Mouse (Mus musculus) forebrain, embryonic 13.5 days (tissue): ENCODE results near the gene Map3k3. TPM values are rescaled to one million over a fixed set of nuclear protein-coding genes. Genes with fewer than 3 reads are reported as not detected.

Source experiments
- ATAC-seq: fragments of 200-750 bp; cut with Nextera tagmentation; 2 replicates; pipeline ENCODE4 v1.8.0; 2017
- H3K27ac ChIP-seq: fragments of 300-500 bp; sonication (generic); 2 replicates; pipeline ENCODE4 v1.5.1; 2015; ENCODE audit warnings: inconsistent platforms, mild to moderate bottlenecking, moderate library complexity
- H3K27me3 ChIP-seq: fragments of 300-500 bp; sonication (generic); 2 replicates; pipeline ENCODE4 v1.6.1; 2015; ENCODE audit warnings: mild to moderate bottlenecking, inconsistent platforms
- H3K36me3 ChIP-seq: fragments of 300-500 bp; sonication (generic); 2 replicates; pipeline ENCODE4 v1.6.1; 2015; ENCODE audit warnings: mild to moderate bottlenecking, inconsistent platforms; ENCODE audit not compliant: poor library complexity, severe bottlenecking
- H3K4me1 ChIP-seq: fragments of 300-500 bp; sonication (generic); 2 replicates; pipeline ENCODE4 v1.6.1; 2015; ENCODE audit warnings: inconsistent platforms
- H3K4me2 ChIP-seq: fragments of 300-500 bp; sonication (generic); 2 replicates; pipeline ENCODE4 v1.6.1; 2015; ENCODE audit warnings: inconsistent platforms, mild to moderate bottlenecking, moderate library complexity
- H3K4me3 ChIP-seq: fragments of 300-500 bp; sonication (generic); 2 replicates; pipeline ENCODE4 v1.5.1; 2015; ENCODE audit warnings: mild to moderate bottlenecking, inconsistent platforms
- H3K9ac ChIP-seq: fragments of 300-500 bp; sonication (generic); 2 replicates; pipeline ENCODE4 v1.6.1; 2015; ENCODE audit warnings: mild to moderate bottlenecking, inconsistent platforms
- H3K9me3 ChIP-seq: fragments of 300-500 bp; sonication (generic); replicated peaks from 2 replicates; pipeline ENCODE4 v1.6.1; 2016; ENCODE audit warnings: inconsistent platforms
- WGBS: fragments of 180-500 bp; shearing (Covaris S2); methylation state at CpG from one replicate; pipeline ENCODE4 v1.1.7; 2015; 5-methylcytosine and 5-hydroxymethylcytosine counted together
- polyA plus RNA-seq: library from polyadenylated mRNA; unstranded; fragments of >200 nt; fragmentation: Nextera tagmentation; extraction: Ambion mirVana; gene quantifications from 2 replicates; pipeline ENCODE4 v1.2.1, GENCODE M21; 2015

Map3k3 gene
- polyA plus RNA-seq, 1 experiment from 2014 or later, result 11.9 TPM

GRCm38 (mm10) chr11:106152132-106152531 is 67.7 kb downstream of the Map3k3 start:
- H3K27ac ChIP-seq, result no peak overlapping the region
- WGBS, result 82% methylated on average over 8 of the region's 8 CpGs
- H3K4me1 ChIP-seq, result peaks cover 4% of the 10 kb centered on the region; the same call in 1 of the 2 replicates
- H3K4me2 ChIP-seq, result no peak overlapping the region
- H3K27me3 ChIP-seq, result no peaks in the 10 kb centered on the region
- H3K4me3 ChIP-seq, result no peak overlapping the region
- H3K9ac ChIP-seq, result no peak overlapping the region
- H3K36me3 ChIP-seq, result peaks cover 98% of the 10 kb centered on the region
- no peak for ATAC-seq
- no peaks in the 10 kb centered on the region for H3K9me3 ChIP-seq

- Histone ChIP-seq H3K27me3 (no peaks in the 10 kb centered on the region), H3K36me3 (peaks cover 96% of the 10 kb centered on the region)
- 80% methylated on average over 5 of the region's 5 CpGs for WGBS
Observed at GRCm38 (mm10) chr11:106154091-106154490, 69.7 kb downstream of the Map3k3 start.

GRCm38 (mm10) chr11:106154770-106155169 is 70.4 kb downstream of the Map3k3 start:
- 70% methylated on average over 2 of the region's 2 CpGs for WGBS
- no peaks in the 10 kb centered on the region for H3K27me3 ChIP-seq
- H3K9me3 ChIP-seq, result no peaks in the 10 kb centered on the region
- peaks cover 26% of the 10 kb centered on the region for H3K4me1 ChIP-seq
- H3K9ac ChIP-seq, result no peak overlapping the region
- peaks cover 89% of the 10 kb centered on the region for H3K36me3 ChIP-seq
- no peak overlapping the region for H3K4me2 ChIP-seq
- no peak overlapping the region for H3K27ac ChIP-seq
- H3K4me3 ChIP-seq, result no peak overlapping the region
- ATAC-seq, result no peak

More at GRCm38 (mm10) chr11:106154091-106154490, 69.7 kb downstream of the Map3k3 start:
- Histone ChIP-seq H3K4me1 (peaks cover 23% of the 10 kb centered on the region), H3K9ac (no peak overlapping the region), H3K9me3 (no peaks in the 10 kb centered on the region), H3K4me3 (no peak overlapping the region), H3K4me2 (no peak overlapping the region), H3K27ac (no peak overlapping the region)
- no peak for ATAC-seq

- Histone ChIP-seq H3K9ac (no peak overlapping the region), H3K27ac (no peak overlapping the region; the same call in 1 of the 2 replicates)
Observed at GRCm38 (mm10) chr11:106155761-106156160, 71.3 kb downstream of the Map3k3 start.

GRCm38 (mm10) chr11:106156257-106156656 is 71.8 kb downstream of the Map3k3 start:
- Histone ChIP-seq H3K4me3 (no peak overlapping the region), H3K27me3 (no peaks in the 10 kb centered on the region), H3K4me1 (peaks cover 32% of the 10 kb centered on the region), H3K4me2 (no peak overlapping the region), H3K9ac (no peak overlapping the region), H3K27ac (0 out of 2 replicates have a peak overlapping the region, but pooled peaks have one; percentile 2), H3K9me3 (no peaks in the 10 kb centered on the region), H3K36me3 (peaks cover 74% of the 10 kb centered on the region)
- 89% methylated on average over 1 of the region's 1 CpGs for WGBS
- no peak for ATAC-seq

More at GRCm38 (mm10) chr11:106155761-106156160, 71.3 kb downstream of the Map3k3 start:
- Histone ChIP-seq H3K4me2 (no peak overlapping the region), H3K4me1 (peaks cover 27% of the 10 kb centered on the region), H3K9me3 (no peaks in the 10 kb centered on the region), H3K27me3 (no peaks in the 10 kb centered on the region), H3K36me3 (peaks cover 79% of the 10 kb centered on the region), H3K4me3 (no peak overlapping the region)
- 77% methylated on average over 3 of the region's 3 CpGs for WGBS
- no peak for ATAC-seq

GRCm38 (mm10) chr11:106157154-106157553 is 72.7 kb downstream of the Map3k3 start:
- WGBS, result 92% methylated on average over 7 of the region's 7 CpGs
- ATAC-seq, result no peak
- no peak overlapping the region for H3K4me2 ChIP-seq

GRCm38 (mm10) chr11:106158081-106158929 is 73.9 kb downstream of the Map3k3 start:
- Histone ChIP-seq H3K36me3 (peaks cover 61% of the 10 kb centered on the region), H3K4me2 (peak overlapping the region; percentile 97), H3K27me3 (no peaks in the 10 kb centered on the region), H3K9ac (peak overlapping the region; percentile 97), H3K9me3 (no peaks in the 10 kb centered on the region), H3K4me1 (peaks cover 38% of the 10 kb centered on the region), H3K4me3 (peak overlapping the region; percentile 85), H3K27ac (peak overlapping the region; percentile 99)
- ATAC-seq, result no peak
- WGBS, result 54% methylated on average over 14 of the region's 14 CpGs

More at GRCm38 (mm10) chr11:106157154-106157553, 72.7 kb downstream of the Map3k3 start:
- Histone ChIP-seq H3K4me3 (no peak overlapping the region), H3K27ac (0 out of 2 replicates have a peak overlapping the region, but pooled peaks have one; percentile 99), H3K9me3 (no peaks in the 10 kb centered on the region), H3K9ac (no peak overlapping the region), H3K4me1 (peaks cover 38% of the 10 kb centered on the region), H3K27me3 (no peaks in the 10 kb centered on the region), H3K36me3 (peaks cover 65% of the 10 kb centered on the region)

GRCm38 (mm10) chr11:106158930-106159215 is 74.5 kb downstream of the Map3k3 start:
- Histone ChIP-seq H3K27me3 (no peaks in the 10 kb centered on the region), H3K4me1 (peaks cover 38% of the 10 kb centered on the region), H3K27ac (peak overlapping the region; percentile 99), H3K9ac (peak overlapping the region; percentile 97), H3K9me3 (no peaks in the 10 kb centered on the region), H3K4me3 (peak overlapping the region; percentile 85), H3K36me3 (peaks cover 61% of the 10 kb centered on the region), H3K4me2 (peak overlapping the region; percentile 97)
- ATAC-seq, result 0 out of 2 replicates have a peak, but pooled peaks have one; percentile 3
- 36% methylated on average over 9 of the region's 9 CpGs for WGBS

- under 1% methylated on average over 25 of the region's 25 CpGs for WGBS
- Histone ChIP-seq H3K4me3 (peak overlapping the region; percentile 85), H3K4me2 (peak overlapping the region; percentile 97), H3K36me3 (peaks cover 61% of the 10 kb centered on the region), H3K27ac (peak overlapping the region; percentile 99), H3K9ac (peak overlapping the region; percentile 97), H3K9me3 (no peaks in the 10 kb centered on the region), H3K4me1 (peaks cover 38% of the 10 kb centered on the region), H3K27me3 (no peaks in the 10 kb centered on the region)
- peak; percentile 60 for ATAC-seq
Observed at GRCm38 (mm10) chr11:106159216-106159920, 75.0 kb downstream of the Map3k3 start.

- under 1% methylated on average over 66 of the region's 106 CpGs for WGBS
Observed at GRCm38 (mm10) chr11:106159921-106160840, 75.8 kb downstream of the Map3k3 start.

More at GRCm38 (mm10) chr11:106159921-106160840, 75.8 kb downstream of the Map3k3 start:
- H3K36me3 ChIP-seq, result peaks cover 61% of the 10 kb centered on the region
- H3K9me3 ChIP-seq, result no peaks in the 10 kb centered on the region
- H3K4me3 ChIP-seq, result peak overlapping the region; percentile 85
- H3K4me2 ChIP-seq, result peak overlapping the region; percentile 97
- H3K27ac ChIP-seq, result peak overlapping the region; percentile 99
- peaks cover 38% of the 10 kb centered on the region for H3K4me1 ChIP-seq
- peak; percentile 74 for ATAC-seq
- H3K9ac ChIP-seq, result peak overlapping the region; percentile 97
- H3K27me3 ChIP-seq, result no peaks in the 10 kb centered on the region
